Mouse (Mus musculus): Measurements from ENCODE around the gene Itgad. TPM values are rescaled to one million over a fixed set of nuclear protein-coding genes. Genes with fewer than 3 reads are reported as not detected.

The Itgad gene
- 0.05 and 0.15 TPM in 2 replicates for polyA plus RNA-seq (2015; fragmentation: Nextera tagmentation; extraction: Ambion mirVana)

DNA sequence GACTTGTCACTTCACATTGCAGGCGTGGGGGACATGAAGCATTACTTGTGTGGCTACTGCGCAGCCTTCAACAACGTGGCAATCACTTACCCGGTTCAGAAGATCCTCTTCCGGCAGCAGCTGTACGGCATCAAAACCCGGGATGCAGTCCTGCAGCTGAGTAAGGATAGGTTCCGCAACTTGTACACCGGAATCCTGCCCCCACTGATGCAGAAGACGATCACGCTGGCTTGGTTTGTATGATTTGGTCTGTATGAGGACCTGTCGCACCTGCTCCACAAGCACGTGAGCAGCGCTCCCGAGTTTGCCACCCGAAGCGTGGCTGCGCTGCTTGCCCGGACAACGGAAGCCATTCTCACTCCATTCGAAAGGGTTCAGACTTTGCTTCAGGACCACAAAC, at the start of gene Itgad:
TSS of gene Itgad (plus strand) at position 301 of the 400 bp plus-strand sequence.
- Histone ChIP-seq H3K27ac (ENCODE audit: low read length) (no peak within 1 kb of the TSS), H3K9ac (ENCODE audit: low read depth, low read length) (no peak within 1 kb of the TSS), H3K36me3 (ENCODE audit: control insufficient read depth, insufficient read depth, low read length) (no peaks in the 10 kb centered on the region), H3K27me3 (replicated peaks; ENCODE audit: control insufficient read depth, insufficient read depth, low read length) (no peaks in the 10 kb centered on the region), H3K9me3 (ENCODE audit: control insufficient read depth, low read length) (no peaks in the 10 kb centered on the region), H3K4me1 (ENCODE audit: control insufficient read depth, insufficient read depth, low read length) (no peaks in the 10 kb centered on the region), H3K4me3 (ENCODE audit: low read length) (no peak within 1 kb of the TSS), H3K4me2 (ENCODE audit: low read depth, low read length) (no peak within 1 kb of the TSS; the same call in 1 of the 2 replicates)
- no peak for ATAC-seq
- WGBS, result 94% methylated on average over 21 of the region's 21 CpGs

DNA sequence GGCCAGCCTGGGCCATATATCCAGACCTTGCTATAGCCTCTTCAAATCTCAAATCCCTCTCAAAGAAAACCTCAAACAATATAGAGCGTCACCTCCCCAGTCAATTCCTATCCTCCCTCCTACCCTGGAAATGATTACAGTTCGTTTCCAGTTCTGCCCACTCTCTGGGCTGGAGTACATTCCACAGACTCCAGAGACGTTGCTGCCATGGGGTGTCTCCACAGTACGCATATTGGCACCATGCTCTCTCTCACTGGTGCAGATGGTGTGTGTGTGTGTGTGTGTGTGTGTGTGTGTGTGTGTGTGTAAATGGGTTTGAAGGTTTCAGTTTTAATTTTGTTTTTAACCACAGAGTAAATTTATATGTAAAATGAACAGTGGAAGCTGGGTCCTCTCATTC, 48.9 kb upstream of the Itgad start:
- WGBS, result 50% methylated on average over 4 of the region's 4 CpGs
- H3K4me3 ChIP-seq (ENCODE audit: low read length), result no peak overlapping the region
- no peaks in the 10 kb centered on the region for H3K4me1 ChIP-seq (ENCODE audit: control insufficient read depth, insufficient read depth, low read length)
- no peaks in the 10 kb centered on the region for H3K36me3 ChIP-seq (ENCODE audit: control insufficient read depth, insufficient read depth, low read length)
- no peak overlapping the region for H3K27ac ChIP-seq (ENCODE audit: low read length)
- H3K9me3 ChIP-seq (ENCODE audit: control insufficient read depth, low read length), result no peaks in the 10 kb centered on the region
- no peak for ATAC-seq
- H3K9ac ChIP-seq (ENCODE audit: low read depth, low read length), result no peak overlapping the region
- H3K27me3 ChIP-seq (replicated peaks; ENCODE audit: control insufficient read depth, insufficient read depth, low read length), result no peaks in the 10 kb centered on the region
- H3K4me2 ChIP-seq (ENCODE audit: low read depth, low read length), result no peak overlapping the region

DNA sequence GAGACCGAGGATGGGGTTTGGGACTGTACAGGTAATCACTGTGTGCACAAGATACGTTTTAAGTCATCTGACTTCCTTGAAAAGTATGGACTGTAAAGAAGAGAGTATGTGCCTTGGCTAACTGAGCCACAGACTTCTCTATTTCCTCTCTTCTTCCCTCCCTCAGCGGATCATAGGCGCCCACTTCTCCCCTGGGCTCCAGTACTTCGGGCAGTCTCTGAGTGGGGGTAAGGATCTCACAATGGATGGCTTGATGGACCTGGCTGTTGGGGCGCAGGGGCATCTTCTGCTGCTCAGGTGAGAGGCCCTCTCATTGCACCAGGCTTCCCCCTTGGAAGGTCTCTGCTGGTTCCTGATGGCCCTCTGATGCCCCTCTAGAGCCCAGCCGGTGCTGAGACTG, 46.7 kb upstream of the Itgad start:
- 86% methylated on average over 7 of the region's 7 CpGs for WGBS
- Histone ChIP-seq H3K27me3 (replicated peaks; ENCODE audit: control insufficient read depth, insufficient read depth, low read length) (no peaks in the 10 kb centered on the region), H3K36me3 (ENCODE audit: control insufficient read depth, insufficient read depth, low read length) (no peaks in the 10 kb centered on the region)

DNA sequence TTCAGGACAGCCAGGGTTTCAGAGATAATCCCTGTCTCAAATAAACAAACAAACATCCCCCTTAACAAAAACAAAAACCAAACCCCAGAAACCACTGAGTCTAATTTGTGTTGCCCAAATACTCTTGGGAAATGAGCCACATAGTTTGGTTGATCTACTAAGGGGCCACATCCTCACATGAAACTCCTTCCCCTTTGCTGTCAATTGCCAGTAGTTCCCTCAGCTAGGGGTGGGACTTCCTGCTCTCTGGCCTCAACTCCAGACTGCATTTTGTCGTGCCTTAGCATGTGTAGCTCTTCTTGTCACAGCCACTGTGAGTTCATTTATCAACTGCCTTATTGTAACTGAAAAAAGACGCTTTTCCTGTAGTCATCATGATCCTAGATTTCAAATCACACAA, 43.9 kb upstream of the Itgad start:
- H3K27ac ChIP-seq (ENCODE audit: low read length), result no peak overlapping the region
- no peak overlapping the region for H3K9ac ChIP-seq (ENCODE audit: low read depth, low read length)
- ATAC-seq, result no peak
- H3K4me2 ChIP-seq (ENCODE audit: low read depth, low read length), result no peak overlapping the region
- no peaks in the 10 kb centered on the region for H3K27me3 ChIP-seq (replicated peaks; ENCODE audit: control insufficient read depth, insufficient read depth, low read length)
- no peak overlapping the region for H3K4me3 ChIP-seq (ENCODE audit: low read length)
- no peaks in the 10 kb centered on the region for H3K36me3 ChIP-seq (ENCODE audit: control insufficient read depth, insufficient read depth, low read length)
- 59% methylated on average over 2 of the region's 2 CpGs for WGBS
- H3K4me1 ChIP-seq (ENCODE audit: control insufficient read depth, insufficient read depth, low read length), result no peaks in the 10 kb centered on the region
- H3K9me3 ChIP-seq (ENCODE audit: control insufficient read depth, low read length), result no peaks in the 10 kb centered on the region

More for the DNA sequence above, 46.7 kb upstream of the Itgad start:
- Histone ChIP-seq H3K9ac (ENCODE audit: low read depth, low read length) (no peak overlapping the region), H3K4me1 (ENCODE audit: control insufficient read depth, insufficient read depth, low read length) (no peaks in the 10 kb centered on the region), H3K4me3 (ENCODE audit: low read length) (no peak overlapping the region), H3K4me2 (ENCODE audit: low read depth, low read length) (no peak overlapping the region), H3K27ac (ENCODE audit: low read length) (no peak overlapping the region), H3K9me3 (ENCODE audit: control insufficient read depth, low read length) (no peaks in the 10 kb centered on the region)
- no peak for ATAC-seq

DNA sequence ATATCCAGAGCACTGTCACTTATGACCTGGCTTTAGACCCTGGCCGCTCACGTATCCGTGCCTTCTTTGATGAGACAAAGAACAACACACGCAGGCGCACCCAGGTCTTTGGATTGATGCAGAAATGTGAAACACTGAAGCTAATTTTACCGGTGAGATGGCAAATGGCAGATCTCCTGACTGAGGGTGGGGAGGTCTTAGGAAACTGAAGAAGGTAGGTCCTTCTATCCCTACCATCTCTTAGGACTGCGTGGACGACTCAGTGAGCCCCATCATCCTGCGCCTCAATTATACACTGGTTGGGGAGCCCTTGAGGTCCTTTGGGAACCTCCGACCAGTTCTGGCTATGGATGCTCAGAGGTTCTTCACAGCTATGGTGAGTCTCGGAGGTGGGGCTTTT, 42.0 kb upstream of the Itgad start:
- Histone ChIP-seq H3K4me3 (ENCODE audit: low read length) (no peak overlapping the region), H3K9ac (ENCODE audit: low read depth, low read length) (no peak overlapping the region), H3K9me3 (ENCODE audit: control insufficient read depth, low read length) (no peaks in the 10 kb centered on the region), H3K27ac (ENCODE audit: low read length) (no peak overlapping the region), H3K4me2 (ENCODE audit: low read depth, low read length) (no peak overlapping the region), H3K36me3 (ENCODE audit: control insufficient read depth, insufficient read depth, low read length) (no peaks in the 10 kb centered on the region), H3K27me3 (replicated peaks; ENCODE audit: control insufficient read depth, insufficient read depth, low read length) (no peaks in the 10 kb centered on the region), H3K4me1 (ENCODE audit: control insufficient read depth, insufficient read depth, low read length) (no peaks in the 10 kb centered on the region)
- 91% methylated on average over 11 of the region's 11 CpGs for WGBS
- no peak for ATAC-seq

DNA sequence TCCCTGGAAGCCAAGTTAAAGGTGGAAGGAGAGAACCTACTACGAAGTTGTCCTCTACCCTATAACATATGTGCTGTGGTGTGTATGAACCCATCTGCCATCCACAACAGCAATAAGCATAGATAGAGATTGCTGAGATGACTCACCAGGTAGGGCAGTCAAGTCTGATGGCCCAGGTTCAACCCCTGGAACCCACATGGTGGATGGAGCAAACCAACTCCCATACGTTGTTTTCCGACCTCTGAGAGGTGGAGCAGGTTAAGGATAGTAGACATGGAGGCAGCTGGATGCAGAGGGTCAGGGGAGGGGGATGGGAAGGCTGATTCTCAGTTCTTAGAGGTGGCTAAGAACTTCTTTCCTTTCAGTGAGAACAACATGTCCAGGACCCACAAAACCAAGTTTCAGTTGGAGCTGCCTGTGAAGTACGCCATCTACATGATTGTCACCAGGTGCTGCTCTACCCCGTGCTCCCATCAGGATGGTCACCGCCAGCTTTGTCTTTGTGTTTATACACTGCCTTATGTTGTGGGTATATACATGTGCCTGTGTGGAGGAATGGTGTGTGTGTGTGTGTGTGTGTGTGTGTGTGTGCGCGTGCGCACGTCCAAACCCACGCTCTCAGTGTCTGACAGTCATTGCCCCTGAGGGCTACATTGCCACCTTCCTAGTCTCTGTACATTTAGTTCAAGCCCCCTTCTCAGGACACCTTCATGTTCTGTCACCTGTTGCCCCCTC, 39.6 kb upstream of the Itgad start:
- H3K27me3 ChIP-seq (replicated peaks; ENCODE audit: control insufficient read depth, insufficient read depth, low read length), result no peaks in the 10 kb centered on the region
- H3K9me3 ChIP-seq (ENCODE audit: control insufficient read depth, low read length), result no peaks in the 10 kb centered on the region
- no peaks in the 10 kb centered on the region for H3K4me1 ChIP-seq (ENCODE audit: control insufficient read depth, insufficient read depth, low read length)
- H3K36me3 ChIP-seq (ENCODE audit: control insufficient read depth, insufficient read depth, low read length), result no peaks in the 10 kb centered on the region
- 90% methylated on average over 11 of the region's 11 CpGs for WGBS
- H3K4me3 ChIP-seq (ENCODE audit: low read length), result no peak overlapping the region
- H3K9ac ChIP-seq (ENCODE audit: low read depth, low read length), result no peak overlapping the region
- H3K4me2 ChIP-seq (ENCODE audit: low read depth, low read length), result no peak overlapping the region
- ATAC-seq, result no peak
- H3K27ac ChIP-seq (ENCODE audit: low read length), result no peak overlapping the region

DNA sequence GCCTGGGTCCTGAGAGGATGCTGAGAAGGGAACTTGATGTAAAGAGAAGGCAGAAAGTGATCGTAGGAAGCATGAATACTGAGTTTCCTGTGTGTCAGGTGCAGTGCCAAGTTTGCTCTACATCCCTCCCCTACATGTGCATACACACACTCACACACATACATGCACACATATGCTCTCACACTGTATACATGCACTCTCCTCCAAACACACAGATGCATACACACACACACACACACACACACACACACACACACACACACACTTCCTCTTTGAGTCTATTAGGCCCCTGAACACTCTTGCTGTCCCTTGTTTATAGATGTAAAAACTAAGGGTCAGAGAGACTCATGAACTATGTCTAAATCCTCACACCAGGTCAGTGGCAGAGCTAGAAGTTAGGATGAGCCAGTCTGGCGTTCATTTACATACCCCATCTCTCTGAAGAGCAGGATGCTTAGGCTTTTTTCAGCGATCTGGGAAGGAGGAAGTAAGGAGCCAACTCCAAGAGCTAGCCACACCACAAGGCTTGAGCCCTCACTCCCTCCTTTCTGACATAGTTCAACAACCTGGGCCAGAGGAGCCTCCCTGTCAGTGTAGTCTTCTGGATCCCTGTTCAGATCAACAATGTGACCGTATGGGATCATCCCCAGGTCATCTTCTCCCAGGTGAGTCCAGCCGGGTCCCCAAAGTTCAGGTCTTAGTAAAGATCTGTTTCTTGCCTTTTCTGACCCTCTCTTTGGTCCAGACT, 38.8 kb upstream of the Itgad start:
- no peaks in the 10 kb centered on the region for H3K4me1 ChIP-seq (ENCODE audit: control insufficient read depth, insufficient read depth, low read length)
- no peak overlapping the region for H3K4me2 ChIP-seq (ENCODE audit: low read depth, low read length)
- 73% methylated on average over 5 of the region's 5 CpGs for WGBS

DNA sequence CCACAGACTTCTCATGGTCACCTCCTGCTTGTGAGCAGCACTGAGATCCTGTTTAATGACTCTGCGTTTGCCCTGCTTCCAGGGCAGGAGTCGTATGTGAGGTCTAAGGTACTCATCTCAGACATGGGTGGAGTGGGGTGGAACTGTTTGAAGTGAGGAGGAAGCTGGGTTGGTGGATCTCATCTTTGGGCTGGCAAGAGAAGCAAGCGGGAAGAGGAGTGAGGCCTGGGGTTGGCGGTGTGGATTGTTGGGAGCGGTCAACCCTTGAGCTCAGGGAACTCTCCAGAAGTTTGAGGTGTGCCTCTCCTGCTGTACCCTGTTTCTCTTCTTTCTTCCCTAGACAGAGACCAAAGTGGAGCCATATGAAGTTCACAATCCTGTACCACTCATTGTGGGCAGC, 37.8 kb upstream of the Itgad start:
- Histone ChIP-seq H3K27me3 (replicated peaks; ENCODE audit: control insufficient read depth, insufficient read depth, low read length) (no peaks in the 10 kb centered on the region), H3K27ac (ENCODE audit: low read length) (no peak overlapping the region), H3K9me3 (ENCODE audit: control insufficient read depth, low read length) (no peaks in the 10 kb centered on the region), H3K9ac (ENCODE audit: low read depth, low read length) (no peak overlapping the region), H3K4me2 (ENCODE audit: low read depth, low read length) (no peak overlapping the region), H3K36me3 (ENCODE audit: control insufficient read depth, insufficient read depth, low read length) (no peaks in the 10 kb centered on the region), H3K4me1 (ENCODE audit: control insufficient read depth, insufficient read depth, low read length) (no peaks in the 10 kb centered on the region), H3K4me3 (ENCODE audit: low read length) (no peak overlapping the region)
- 94% methylated on average over 5 of the region's 5 CpGs for WGBS
- ATAC-seq, result no peak

More for the DNA sequence above, 38.8 kb upstream of the Itgad start:
- Histone ChIP-seq H3K9ac (ENCODE audit: low read depth, low read length) (no peak overlapping the region), H3K4me3 (ENCODE audit: low read length) (no peak overlapping the region), H3K27ac (ENCODE audit: low read length) (no peak overlapping the region), H3K36me3 (ENCODE audit: control insufficient read depth, insufficient read depth, low read length) (no peaks in the 10 kb centered on the region), H3K9me3 (ENCODE audit: control insufficient read depth, low read length) (no peaks in the 10 kb centered on the region), H3K27me3 (replicated peaks; ENCODE audit: control insufficient read depth, insufficient read depth, low read length) (no peaks in the 10 kb centered on the region)
- no peak for ATAC-seq

DNA sequence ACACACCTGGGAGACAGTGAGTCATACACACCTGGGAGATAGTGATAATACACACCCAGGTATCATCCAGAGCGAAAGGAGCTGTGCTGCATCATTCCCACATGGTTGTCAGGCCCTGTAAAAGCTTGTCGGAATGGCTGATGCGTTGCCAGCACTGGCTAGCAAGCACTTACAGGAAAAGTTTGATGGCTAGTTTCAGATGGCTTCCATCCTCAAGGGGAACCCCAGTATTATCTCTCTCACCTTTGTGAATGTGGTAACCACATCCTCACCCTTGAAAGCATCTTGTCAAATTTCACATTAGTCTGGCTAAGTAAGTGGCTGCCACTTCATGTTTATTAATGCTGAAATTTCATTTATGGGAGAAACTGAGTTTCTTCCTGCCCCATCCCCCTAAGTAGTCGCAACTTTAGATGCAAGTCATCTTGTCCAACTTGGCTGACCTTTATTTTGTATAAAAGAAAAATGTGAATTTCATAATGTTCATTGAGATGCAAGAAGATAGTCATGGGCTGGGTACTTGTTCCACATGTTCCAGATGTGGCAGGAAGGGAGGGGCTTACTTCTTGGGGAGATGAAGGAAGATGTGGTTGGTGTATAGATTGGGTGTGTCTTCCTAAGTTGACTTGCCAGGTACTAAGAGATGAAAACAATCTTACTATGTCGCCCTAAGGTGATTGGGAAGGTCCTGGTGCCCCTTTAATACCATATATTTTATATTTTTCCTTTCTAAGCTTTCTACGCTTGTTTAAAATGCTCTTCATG, 34.3 kb upstream of the Itgad start:
- Histone ChIP-seq H3K4me2 (ENCODE audit: low read depth, low read length) (no peak overlapping the region), H3K9ac (ENCODE audit: low read depth, low read length) (no peak overlapping the region), H3K9me3 (ENCODE audit: control insufficient read depth, low read length) (no peaks in the 10 kb centered on the region), H3K27me3 (replicated peaks; ENCODE audit: control insufficient read depth, insufficient read depth, low read length) (no peaks in the 10 kb centered on the region), H3K36me3 (ENCODE audit: control insufficient read depth, insufficient read depth, low read length) (no peaks in the 10 kb centered on the region), H3K27ac (ENCODE audit: low read length) (no peak overlapping the region), H3K4me3 (ENCODE audit: low read length) (no peak overlapping the region), H3K4me1 (ENCODE audit: control insufficient read depth, insufficient read depth, low read length) (no peaks in the 10 kb centered on the region)
- WGBS, result 84% methylated on average over 6 of the region's 6 CpGs
- no peak for ATAC-seq

All from intestine, embryonic 16.5 days (tissue).